Mouse (Mus musculus) heart, embryonic 10.5 days (tissue): ENCODE data around the gene Naa35. TPM values are rescaled to one million over a fixed set of nuclear protein-coding genes. Genes with fewer than 3 reads are reported as not detected.

ENCODE experiments used
- DNase-seq: peaks from one replicate; pipeline ENCODE4 v3.0.0-alpha.2; 2017; ENCODE audit warnings: low spot score
- H3K27ac ChIP-seq: fragments of 300-500 bp; sonication (generic); 2 replicates; pipeline ENCODE4 v1.5.1; 2016; ENCODE audit warnings: mild to moderate bottlenecking
- H3K27me3 ChIP-seq: fragments of 300-500 bp; sonication (generic); 2 replicates; pipeline ENCODE4 v1.6.1; 2016; ENCODE audit warnings: mild to moderate bottlenecking; ENCODE audit not compliant: poor library complexity, insufficient read depth, severe bottlenecking
- H3K36me3 ChIP-seq: fragments of 300-500 bp; sonication (generic); 2 replicates; pipeline ENCODE4 v1.6.1; 2016; ENCODE audit warnings: mild to moderate bottlenecking, moderate library complexity
- H3K4me1 ChIP-seq: fragments of 300-500 bp; sonication (generic); 2 replicates; pipeline ENCODE4 v1.6.1; 2016; ENCODE audit warnings: mild to moderate bottlenecking
- H3K4me3 ChIP-seq: fragments of 300-500 bp; sonication (generic); 2 replicates; pipeline ENCODE4 v1.5.1; 2016; ENCODE audit warnings: mild to moderate bottlenecking, moderate library complexity
- H3K9me3 ChIP-seq: fragments of 300-500 bp; sonication (generic); 2 replicates; pipeline ENCODE4 v1.6.1; 2016; ENCODE audit warnings: mild to moderate bottlenecking, moderate library complexity
- WGBS: fragments of 180-500 bp; shearing (Covaris S2); methylation state at CpG from one replicate; pipeline ENCODE4 v1.1.7; 2016; 5-methylcytosine and 5-hydroxymethylcytosine counted together
- polyA plus RNA-seq: library from polyadenylated mRNA; unstranded; fragments of >200 nt; fragmentation: Nextera tagmentation; extraction: Ambion mirVana; gene quantifications from 2 replicates; pipeline ENCODE4 v1.2.1, GENCODE M21; 2016

Naa35 gene
- polyA plus RNA-seq, 1 experiment from 2014 or later, result 92.6 TPM

- H3K4me3 ChIP-seq, result peak overlapping the region; percentile 92
- under 1% methylated on average over 45 of the region's 45 CpGs for WGBS
Measured at GRCm38 (mm10) chr13:59556670-59557069, 28.4 kb upstream of the Naa35 start.

GRCm38 (mm10) chr13:59557185-59557985, 27.7 kb upstream of the Naa35 start:
- Histone ChIP-seq H3K4me3 (peak overlapping the region; percentile 92), H3K27ac (peak overlapping the region; percentile 92), H3K27me3 (no peaks in the 10 kb centered on the region), H3K4me1 (peaks cover 13% of the 10 kb centered on the region), H3K9me3 (no peaks in the 10 kb centered on the region), H3K36me3 (no peaks in the 10 kb centered on the region)
- peak; percentile 94 for DNase-seq
- under 1% methylated on average over 47 of the region's 73 CpGs for WGBS

More at GRCm38 (mm10) chr13:59556670-59557069, 28.4 kb upstream of the Naa35 start:
- Histone ChIP-seq H3K27ac (peak overlapping the region; percentile 92), H3K27me3 (no peaks in the 10 kb centered on the region), H3K9me3 (no peaks in the 10 kb centered on the region), H3K36me3 (no peaks in the 10 kb centered on the region), H3K4me1 (peaks cover 13% of the 10 kb centered on the region)
- DNase-seq, result peak; percentile 89

DNA sequence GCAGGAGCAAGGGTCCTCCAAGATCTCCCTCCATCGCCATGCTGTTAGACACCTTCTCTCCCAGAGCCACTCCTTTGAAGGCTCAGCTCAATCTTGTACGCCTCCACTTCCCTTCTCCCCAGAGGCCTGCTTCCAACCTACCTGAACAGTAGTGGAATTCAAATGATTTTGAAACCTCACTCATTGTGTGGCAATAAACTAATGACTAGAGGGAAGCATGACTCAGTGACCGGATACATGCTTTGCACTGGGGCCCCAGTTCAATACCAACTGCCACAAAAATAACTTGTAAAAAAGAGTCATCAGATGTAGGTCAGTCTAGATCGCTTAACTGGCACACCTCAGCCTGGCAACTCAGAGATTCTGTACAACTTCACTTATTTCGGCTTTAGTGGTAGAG, 26.3 kb upstream of the Naa35 start:
- no peaks in the 10 kb centered on the region for H3K36me3 ChIP-seq
- H3K4me3 ChIP-seq, result no peak overlapping the region
- 90% methylated on average over 5 of the region's 5 CpGs for WGBS
- no peak for DNase-seq
- no peaks in the 10 kb centered on the region for H3K27me3 ChIP-seq
- no peaks in the 10 kb centered on the region for H3K9me3 ChIP-seq
- peaks cover 13% of the 10 kb centered on the region for H3K4me1 ChIP-seq
- H3K27ac ChIP-seq, result no peak overlapping the region

DNA sequence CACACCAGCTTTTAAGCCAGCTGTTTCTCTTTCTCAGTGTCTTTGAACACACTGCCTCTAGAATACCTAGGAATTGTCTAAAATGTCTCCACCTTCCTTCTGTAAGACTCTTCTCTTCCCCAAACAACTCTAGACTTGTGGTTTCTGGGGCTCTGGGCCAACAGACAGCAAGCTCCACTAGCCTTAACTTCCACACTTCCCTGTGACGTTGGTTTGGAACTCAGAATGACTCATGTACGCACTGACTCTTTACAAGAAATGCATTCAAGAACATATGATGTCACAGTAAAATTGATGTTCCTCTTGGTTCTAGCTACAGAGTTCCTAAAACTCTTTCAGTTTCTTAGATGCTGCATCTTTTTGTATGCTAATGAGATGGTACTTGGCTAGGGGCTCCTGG, 22.6 kb upstream of the Naa35 start:
- no peaks in the 10 kb centered on the region for H3K9me3 ChIP-seq
- no peaks in the 10 kb centered on the region for H3K27me3 ChIP-seq
- H3K4me1 ChIP-seq, result no peaks in the 10 kb centered on the region
- DNase-seq, result no peak
- H3K4me3 ChIP-seq, result no peak overlapping the region
- WGBS, result 86% methylated on average over 2 of the region's 2 CpGs
- no peaks in the 10 kb centered on the region for H3K36me3 ChIP-seq
- no peak overlapping the region for H3K27ac ChIP-seq

GRCm38 (mm10) chr13:59564505-59564904, 20.6 kb upstream of the Naa35 start:
- Histone ChIP-seq H3K9me3 (no peaks in the 10 kb centered on the region), H3K4me1 (no peaks in the 10 kb centered on the region), H3K4me3 (no peak overlapping the region), H3K27ac (no peak overlapping the region), H3K36me3 (no peaks in the 10 kb centered on the region), H3K27me3 (no peaks in the 10 kb centered on the region)
- DNase-seq, result no peak
- 87% methylated on average over 4 of the region's 4 CpGs for WGBS

DNA sequence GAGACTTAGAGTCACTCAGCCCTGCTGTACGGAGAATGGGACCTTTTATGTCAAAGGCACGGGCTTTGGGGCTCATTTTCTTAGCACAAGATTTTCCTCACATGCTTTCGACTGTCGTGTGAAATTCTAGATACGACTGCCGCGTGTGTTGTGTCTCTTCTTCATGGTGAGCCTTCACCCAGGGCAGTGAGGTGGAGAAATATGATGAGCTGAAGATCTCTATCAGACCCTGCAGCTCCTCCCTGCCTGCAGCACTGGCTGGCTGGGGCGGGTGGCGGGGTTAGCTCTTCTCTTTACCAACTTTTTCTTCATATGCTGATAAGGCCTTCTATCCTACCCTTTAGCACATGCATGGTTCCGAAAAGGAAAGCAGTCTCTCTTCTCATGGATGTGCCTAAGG, 20.1 kb upstream of the Naa35 start:
- WGBS, result 78% methylated on average over 10 of the region's 10 CpGs
- Histone ChIP-seq H3K36me3 (no peaks in the 10 kb centered on the region), H3K4me1 (no peaks in the 10 kb centered on the region), H3K27ac (no peak overlapping the region), H3K27me3 (no peaks in the 10 kb centered on the region), H3K4me3 (no peak overlapping the region), H3K9me3 (no peaks in the 10 kb centered on the region)
- DNase-seq, result no peak

- H3K27ac ChIP-seq, result no peak overlapping the region
- H3K36me3 ChIP-seq, result no peaks in the 10 kb centered on the region
- H3K4me3 ChIP-seq, result no peak overlapping the region
- WGBS, result 54% methylated on average over 9 of the region's 9 CpGs
- no peaks in the 10 kb centered on the region for H3K27me3 ChIP-seq
- no peaks in the 10 kb centered on the region for H3K4me1 ChIP-seq
- no peaks in the 10 kb centered on the region for H3K9me3 ChIP-seq
- DNase-seq, result no peak
Measured at GRCm38 (mm10) chr13:59565945-59566520, 19.0 kb upstream of the Naa35 start.

DNA sequence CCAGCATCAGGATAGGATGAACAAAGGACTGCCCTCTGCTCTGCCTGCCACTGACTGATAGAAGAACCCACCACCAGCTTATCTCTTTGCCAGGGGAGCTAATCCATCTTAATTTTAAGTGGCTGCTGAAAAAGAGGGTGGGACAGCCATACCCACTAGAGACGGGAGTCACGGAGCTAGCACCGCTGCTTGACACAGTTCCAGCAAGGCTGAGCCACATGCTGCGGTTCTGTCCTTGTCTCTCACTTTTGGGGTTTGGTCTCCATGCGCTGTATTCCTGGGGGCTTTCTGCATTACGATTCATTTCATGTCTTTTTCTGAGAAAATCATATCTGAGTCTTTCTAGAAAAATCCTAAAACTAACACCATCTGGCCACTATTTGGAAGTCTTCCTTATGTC, 14.0 kb upstream of the Naa35 start:
- Histone ChIP-seq H3K4me3 (no peak overlapping the region), H3K36me3 (no peaks in the 10 kb centered on the region), H3K9me3 (no peaks in the 10 kb centered on the region), H3K4me1 (no peaks in the 10 kb centered on the region), H3K27ac (no peak overlapping the region), H3K27me3 (no peaks in the 10 kb centered on the region)
- WGBS, result 64% methylated on average over 6 of the region's 6 CpGs
- DNase-seq, result no peak

GRCm38 (mm10) chr13:59572549-59572948, 12.5 kb upstream of the Naa35 start:
- Histone ChIP-seq H3K4me1 (no peaks in the 10 kb centered on the region), H3K9me3 (no peaks in the 10 kb centered on the region), H3K27me3 (no peaks in the 10 kb centered on the region), H3K27ac (no peak overlapping the region), H3K36me3 (no peaks in the 10 kb centered on the region), H3K4me3 (no peak overlapping the region)
- WGBS, result 87% methylated on average over 2 of the region's 2 CpGs
- DNase-seq, result no peak

- Histone ChIP-seq H3K36me3 (no peaks in the 10 kb centered on the region), H3K27ac (no peak overlapping the region), H3K4me3 (no peak overlapping the region), H3K4me1 (no peaks in the 10 kb centered on the region), H3K27me3 (no peaks in the 10 kb centered on the region), H3K9me3 (no peaks in the 10 kb centered on the region)
- 90% methylated on average over 4 of the region's 4 CpGs for WGBS
- DNase-seq, result no peak
Measured at GRCm38 (mm10) chr13:59580954-59581353, 4.1 kb upstream of the Naa35 start.

GRCm38 (mm10) chr13:59584481-59584880, 578 bp upstream of the Naa35 start:
- H3K4me3 ChIP-seq, result peak overlapping the region; percentile 83
- WGBS, result 3% methylated on average over 9 of the region's 9 CpGs
- no peaks in the 10 kb centered on the region for H3K27me3 ChIP-seq
- peaks cover 13% of the 10 kb centered on the region for H3K4me1 ChIP-seq
- H3K27ac ChIP-seq, result peak overlapping the region; percentile 90
- H3K36me3 ChIP-seq, result peaks cover 20% of the 10 kb centered on the region
- DNase-seq, result peak; percentile 79
- H3K9me3 ChIP-seq, result no peaks in the 10 kb centered on the region

- peak overlapping the region; percentile 83 for H3K4me3 ChIP-seq
- under 1% methylated on average over 28 of the region's 28 CpGs for WGBS
- peaks cover 30% of the 10 kb centered on the region for H3K36me3 ChIP-seq
- H3K27me3 ChIP-seq, result no peaks in the 10 kb centered on the region
- H3K27ac ChIP-seq, result peak overlapping the region; percentile 90
- no peaks in the 10 kb centered on the region for H3K9me3 ChIP-seq
- H3K4me1 ChIP-seq, result peaks cover 13% of the 10 kb centered on the region
- peak; percentile 82 for DNase-seq
Measured at GRCm38 (mm10) chr13:59585648-59586005, 568 bp downstream of the Naa35 start.

DNA sequence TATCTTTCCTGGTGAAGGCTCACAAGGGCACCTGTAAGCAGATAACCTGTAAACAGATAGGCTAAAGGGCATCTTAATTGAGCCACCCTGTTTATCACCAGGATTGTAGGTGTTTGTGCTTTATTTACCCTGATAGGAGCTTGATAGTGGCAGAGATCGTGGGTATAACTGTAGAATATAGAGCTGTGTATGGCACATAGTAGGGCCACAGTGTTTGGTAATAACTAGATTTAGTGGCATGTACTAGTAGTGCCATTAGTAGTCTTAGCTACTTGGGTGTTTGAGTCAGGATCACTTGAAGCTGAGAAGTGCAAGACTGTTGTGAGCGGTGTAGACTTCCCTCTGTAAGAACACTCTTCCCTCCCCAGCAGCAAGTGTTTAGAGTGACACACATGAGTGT, 2.1 kb downstream of the Naa35 start:
- 91% methylated on average over 2 of the region's 2 CpGs for WGBS
- no peak overlapping the region for H3K4me3 ChIP-seq
- no peak for DNase-seq
- H3K9me3 ChIP-seq, result no peaks in the 10 kb centered on the region
- H3K4me1 ChIP-seq, result peaks cover 13% of the 10 kb centered on the region
- H3K27ac ChIP-seq, result no peak overlapping the region
- peaks cover 46% of the 10 kb centered on the region for H3K36me3 ChIP-seq
- no peaks in the 10 kb centered on the region for H3K27me3 ChIP-seq
